Mouse (Mus musculus) adrenal gland, postnatal 4 days (tissue): ENCODE data around the gene Peli2. TPM values are rescaled to one million over a fixed set of nuclear protein-coding genes. Genes with fewer than 3 reads are reported as not detected.
A peak's percentile ranks its signal among the peaks of the same experiment; 100 is the strongest.

Experiments used
- DNase-seq, 2 experiments: peaks; one replicate each; pipeline ENCODE4 v3.0.0; 2021 to 2022; ENCODE audit warnings: low spot score in 2 of 2, mixed read lengths in 2 of 2
- total RNA-seq, 2 experiments: library from RNA; stranded (reverse); gene quantifications; 2 replicates each; pipeline ENCODE4 v1.2.3; 2021

Gene Peli2
- total RNA-seq, 2 experiments from 2014 or later, result 22.9 to 25.1 TPM

- no peak for DNase-seq
These were observed 30.3 kb downstream of the Peli2 start for GRCm38 (mm10) chr14:48150903-48151302.

GRCm38 (mm10) chr14:48151554-48151953 lies 30.9 kb downstream of the Peli2 start:
- no peak for DNase-seq

DNA sequence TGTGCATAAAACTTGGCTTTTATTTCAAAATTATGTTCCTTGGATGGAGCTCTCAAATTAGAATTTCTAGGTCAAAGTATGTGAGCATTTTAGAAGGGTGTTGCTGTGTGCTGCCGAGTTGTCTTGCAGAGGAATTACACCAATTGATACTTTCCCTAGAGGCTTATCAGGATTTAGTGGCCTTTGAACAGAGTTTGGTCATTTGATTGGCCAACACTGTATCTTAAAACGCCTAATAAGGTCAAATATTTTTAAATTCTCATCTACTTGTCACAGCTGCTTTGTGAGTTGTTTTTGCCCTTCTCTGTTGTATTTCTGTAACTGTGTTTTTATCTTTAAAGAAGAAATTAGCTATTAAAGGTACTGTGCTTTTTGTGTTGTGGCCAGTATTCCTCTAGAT lies 32.4 kb downstream of the Peli2 start:
- DNase-seq, result no peak

DNA sequence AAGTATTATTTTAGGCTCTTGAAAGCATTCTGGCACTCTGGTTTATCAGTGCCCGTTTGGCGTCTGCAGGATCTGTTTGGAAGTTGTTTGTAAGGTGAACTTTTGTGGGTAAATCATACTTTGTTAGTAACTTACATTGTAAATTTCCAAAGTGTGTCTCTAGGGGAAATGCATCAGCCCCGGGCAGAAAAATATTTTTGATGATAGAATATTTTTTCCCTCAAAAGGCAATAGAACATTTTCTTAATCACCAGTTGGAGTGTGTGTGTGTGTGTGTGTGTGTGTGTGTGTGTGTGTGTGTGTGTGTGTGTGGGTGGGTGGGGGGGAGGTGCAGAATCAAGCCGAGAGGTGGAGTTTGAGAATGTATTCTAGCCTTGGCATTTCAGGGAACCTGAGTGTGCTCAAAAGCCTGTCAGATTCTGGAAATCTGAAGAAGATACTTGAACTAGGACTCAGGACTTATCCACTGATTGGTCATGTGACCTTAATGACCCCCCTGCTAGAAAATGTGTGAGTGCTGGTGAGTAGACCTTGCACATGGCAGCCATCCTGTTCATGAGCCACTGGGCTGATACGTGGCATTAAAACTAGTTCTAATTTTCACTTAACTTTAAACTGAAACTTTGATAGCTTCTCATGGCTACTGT lies 33.4 kb downstream of the Peli2 start:
- no peak for DNase-seq

GRCm38 (mm10) chr14:48154641-48155040 lies 34.0 kb downstream of the Peli2 start:
- DNase-seq, result no peak

DNA sequence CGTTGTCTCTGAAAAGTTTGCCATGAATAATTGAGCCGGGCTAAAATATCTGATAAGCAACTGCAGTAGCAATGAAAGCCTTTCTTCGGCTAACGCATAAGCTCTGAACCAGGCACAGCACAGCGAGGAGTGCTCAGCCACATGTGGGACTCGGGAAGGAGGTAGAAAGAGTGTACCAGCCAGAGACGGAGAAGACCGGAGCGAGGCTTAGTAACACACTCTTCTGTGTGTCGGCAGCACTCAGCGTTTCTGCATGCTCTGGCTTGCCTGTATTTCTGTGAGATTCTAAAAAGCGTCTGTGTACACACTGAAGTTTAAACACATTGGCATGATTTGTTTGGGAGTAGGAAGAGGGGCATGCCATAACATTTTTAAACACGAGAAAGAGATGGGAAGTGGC lies 34.5 kb downstream of the Peli2 start:
- DNase-seq, result no peak

DNA sequence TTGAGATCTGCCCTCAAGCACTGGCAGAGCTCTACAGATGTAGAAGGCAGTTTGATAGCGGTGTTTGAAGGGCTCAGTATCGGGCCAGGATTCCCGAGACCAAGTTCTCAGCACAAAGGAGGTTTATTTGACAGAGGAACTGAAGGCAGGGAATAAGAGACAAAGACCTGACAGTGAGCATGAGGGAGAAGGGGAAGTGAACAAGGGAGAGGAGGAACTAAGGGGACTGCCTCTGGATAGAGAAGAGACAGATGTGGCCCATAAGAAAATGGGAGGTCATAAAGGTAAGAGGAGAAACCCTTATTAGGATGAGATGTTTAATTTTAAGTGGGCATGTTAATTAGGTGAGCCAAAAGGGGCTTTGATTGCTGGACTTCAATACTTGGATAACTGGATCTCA lies 36.5 kb downstream of the Peli2 start:
- DNase-seq, result no peak

DNA sequence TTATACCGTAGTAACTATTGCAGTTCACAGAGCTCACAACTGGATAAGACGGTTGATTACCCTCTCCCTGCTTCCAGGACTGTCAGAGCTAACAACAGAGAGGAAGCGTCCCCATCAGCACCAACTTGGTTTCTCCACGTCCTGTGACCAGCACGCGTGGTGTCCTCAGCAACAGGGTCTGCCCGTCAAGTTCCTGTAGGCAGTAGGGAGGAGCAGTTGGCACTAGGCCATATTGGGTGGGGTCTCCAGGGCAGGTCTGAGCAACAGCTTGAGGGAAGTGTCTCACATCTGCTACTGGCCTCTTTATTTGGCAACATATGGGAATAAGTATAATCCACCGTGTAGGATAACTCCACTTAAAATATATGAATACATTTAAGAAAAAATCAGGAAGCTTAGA lies 37.2 kb downstream of the Peli2 start:
- DNase-seq, result no peak

- DNase-seq, result no peak
These were observed 38.8 kb downstream of the Peli2 start for GRCm38 (mm10) chr14:48159401-48159800.

DNA sequence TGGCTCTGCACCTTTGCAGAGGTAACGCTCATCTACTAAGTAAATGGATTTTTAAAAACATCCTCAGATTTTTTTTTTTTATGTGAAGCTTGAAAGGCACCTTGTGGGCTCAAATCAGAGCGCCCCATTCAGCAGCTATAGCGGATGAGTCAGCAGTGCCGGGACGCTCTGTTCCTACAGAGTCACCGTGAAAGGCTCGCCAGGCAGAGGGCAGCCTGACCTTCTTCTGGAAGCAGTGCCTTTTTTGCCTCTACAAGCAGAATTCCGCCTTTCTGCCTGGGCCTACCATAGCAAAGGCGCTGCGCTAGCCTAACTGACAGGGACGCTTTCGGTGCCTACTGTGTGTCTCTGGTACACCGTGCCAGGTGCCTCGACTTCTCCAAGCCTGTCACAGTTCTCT lies 41.8 kb downstream of the Peli2 start:
- peak in 1 of 2 experiments; percentile 19 for DNase-seq

DNA sequence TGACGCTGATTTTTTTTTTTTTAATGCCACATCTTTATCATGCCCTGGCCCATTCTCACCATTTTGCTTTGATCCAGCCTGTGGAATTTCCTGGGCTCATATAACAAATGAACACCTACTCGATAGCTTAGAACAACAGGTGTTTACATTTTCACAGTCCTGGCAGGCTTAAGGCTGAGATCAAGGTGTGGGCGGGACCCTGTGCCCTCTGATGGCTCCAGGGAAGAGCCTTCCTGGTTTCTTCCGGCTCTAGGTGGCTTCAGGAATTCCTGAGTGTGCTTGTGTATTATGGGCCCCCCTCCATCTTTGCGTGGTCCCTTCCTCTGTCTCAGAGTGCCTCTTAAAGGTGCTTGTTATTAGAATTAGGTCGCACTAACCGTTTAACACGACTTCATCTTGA lies 44.3 kb downstream of the Peli2 start:
- no peak for DNase-seq

DNA sequence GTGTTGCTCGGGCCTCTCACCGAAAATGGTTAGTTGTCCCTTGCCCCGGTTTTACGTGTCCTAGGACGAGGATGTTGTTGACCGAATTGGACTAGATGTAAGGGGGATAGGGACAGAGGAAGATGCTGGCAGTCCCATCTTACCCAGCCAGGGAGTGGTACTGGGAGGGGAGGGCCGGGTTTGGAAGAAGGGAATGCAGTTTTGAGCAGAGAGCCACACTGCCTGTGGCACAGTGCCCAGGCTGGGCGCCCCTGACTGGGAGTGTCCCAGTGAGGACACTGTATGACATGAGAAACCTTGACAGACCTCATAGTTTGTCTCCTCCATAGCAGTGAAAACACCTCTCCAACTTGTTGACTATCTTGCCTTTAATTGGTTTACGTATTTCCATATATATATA lies 45.8 kb downstream of the Peli2 start:
- no peak for DNase-seq

- no peak for DNase-seq
These were observed 46.4 kb downstream of the Peli2 start for GRCm38 (mm10) chr14:48167020-48167419.

- DNase-seq, result no peak
These were observed 47.5 kb downstream of the Peli2 start for GRCm38 (mm10) chr14:48168116-48168515.

DNA sequence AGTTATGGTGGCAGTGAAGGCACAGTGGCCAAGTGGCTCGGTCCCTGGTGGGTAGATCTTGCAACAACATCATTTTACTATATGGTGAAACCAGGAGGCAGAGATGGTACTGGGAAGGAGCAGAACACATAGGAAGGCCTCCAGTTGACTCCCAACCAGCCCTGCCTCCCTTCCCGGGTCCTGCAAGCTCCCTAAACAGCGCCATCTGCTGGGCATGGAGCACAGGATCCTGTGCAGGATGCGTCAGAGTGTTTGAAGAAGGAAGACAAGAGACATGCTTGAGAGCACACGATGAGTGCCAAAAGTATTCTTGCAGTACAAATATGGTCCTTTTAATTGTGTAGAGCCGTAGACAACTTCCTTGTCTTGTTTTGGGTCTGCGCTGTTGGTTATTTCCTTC lies 49.3 kb downstream of the Peli2 start:
- DNase-seq, result peak in 1 of 2 experiments; percentile 47

DNA sequence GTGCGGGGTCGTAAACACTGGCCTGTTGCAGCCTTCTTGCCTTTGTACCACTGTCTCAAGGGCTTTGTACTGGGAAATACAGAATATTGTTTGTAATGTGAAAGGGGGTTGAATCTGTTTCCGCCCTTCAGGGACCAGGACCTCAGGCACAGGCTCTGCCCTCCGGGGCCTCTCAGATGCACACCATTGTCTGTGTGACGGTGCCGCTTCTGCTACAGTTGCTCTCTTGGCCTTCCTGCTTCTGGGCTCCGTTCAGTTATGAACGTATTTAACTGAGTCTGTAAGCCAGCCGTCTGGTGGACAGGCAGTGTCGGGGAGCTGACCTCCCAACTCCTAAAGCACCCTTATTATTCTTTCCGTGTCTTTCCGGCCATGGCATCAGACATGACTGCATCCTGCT lies 50.6 kb downstream of the Peli2 start:
- no peak for DNase-seq

- DNase-seq, result no peak
These were observed 51.4 kb downstream of the Peli2 start for GRCm38 (mm10) chr14:48172026-48172425.

DNA sequence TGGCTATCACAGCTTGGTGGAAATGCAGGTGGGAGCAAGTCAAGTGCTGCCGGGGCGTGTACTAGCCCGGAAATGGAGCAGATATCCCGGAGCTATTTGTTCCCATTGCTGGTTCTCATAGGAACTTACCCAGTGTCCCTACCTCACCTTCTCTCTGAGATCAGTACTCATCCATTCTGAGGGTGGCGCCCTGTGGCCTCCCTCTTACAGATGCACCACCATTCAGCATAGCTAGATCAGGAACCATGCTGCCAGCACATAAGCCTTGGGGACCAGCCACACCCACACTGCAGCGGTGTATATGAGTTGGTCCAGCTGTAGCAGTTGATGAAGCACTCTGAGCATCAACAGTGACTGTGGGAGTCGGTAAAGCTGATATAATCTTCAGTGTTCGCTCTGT lies 52.3 kb downstream of the Peli2 start:
- DNase-seq, result no peak

GRCm38 (mm10) chr14:48173840-48174239 lies 53.2 kb downstream of the Peli2 start:
- no peak for DNase-seq

DNA sequence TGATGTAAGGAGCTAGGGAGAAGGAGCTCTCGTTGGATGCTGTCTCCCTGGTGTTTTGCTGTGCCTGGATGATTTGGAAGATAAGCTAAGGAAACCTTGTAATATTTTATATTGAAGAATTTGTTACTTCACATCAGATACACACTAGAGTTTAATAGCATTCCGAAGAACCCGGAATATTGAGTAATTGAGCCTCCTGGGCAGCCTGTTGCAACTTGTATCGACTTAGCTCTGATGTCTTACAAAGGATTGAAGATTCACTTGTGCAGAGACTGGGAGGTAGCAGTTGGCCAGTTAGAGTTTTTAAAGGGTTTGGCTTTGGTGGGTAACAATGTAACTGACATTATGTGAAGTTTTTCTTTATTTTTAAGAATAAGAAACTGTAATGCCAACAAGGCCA lies 53.7 kb downstream of the Peli2 start:
- no peak for DNase-seq

GRCm38 (mm10) chr14:48175115-48175514 lies 54.5 kb downstream of the Peli2 start:
- DNase-seq, result no peak

- DNase-seq, result no peak
These were observed 57.8 kb downstream of the Peli2 start for GRCm38 (mm10) chr14:48178304-48178995.

DNA sequence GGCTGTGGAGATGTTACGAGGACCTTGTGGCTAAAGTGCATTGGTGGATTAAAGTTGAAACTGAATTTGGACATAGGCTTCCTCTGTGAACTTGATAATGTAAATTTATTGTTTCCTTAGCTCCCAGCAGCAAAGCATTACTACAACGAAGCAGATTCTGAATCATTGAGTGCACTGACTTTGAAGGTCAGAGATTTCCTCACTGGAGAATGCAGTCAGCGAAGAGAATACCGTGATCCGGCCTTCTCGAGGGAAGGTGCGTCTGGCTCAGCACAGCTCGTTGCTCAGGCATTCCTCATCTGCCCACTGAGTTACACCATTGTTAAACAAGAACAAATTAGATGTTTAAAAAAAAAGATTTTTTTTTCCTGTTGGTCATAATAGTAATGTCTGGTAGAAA lies 58.4 kb downstream of the Peli2 start:
- DNase-seq, result no peak
